Mouse (Mus musculus) cerebellum, postnatal 4 days (tissue): ENCODE data around the gene Ankrd7.
"Not testable (repeated sequence)": the region's sequence is repeated elsewhere in the genome, so short reads cannot be mapped to it uniquely, and the experiment has no call there.

Experiments used
- DNase-seq, 2 experiments: peaks; one replicate each; pipeline ENCODE4 v3.0.0; 2022; ENCODE audit warnings: low spot score in 2 of 2, mixed read lengths in 1 of 2

The Ankrd7 gene

DNA sequence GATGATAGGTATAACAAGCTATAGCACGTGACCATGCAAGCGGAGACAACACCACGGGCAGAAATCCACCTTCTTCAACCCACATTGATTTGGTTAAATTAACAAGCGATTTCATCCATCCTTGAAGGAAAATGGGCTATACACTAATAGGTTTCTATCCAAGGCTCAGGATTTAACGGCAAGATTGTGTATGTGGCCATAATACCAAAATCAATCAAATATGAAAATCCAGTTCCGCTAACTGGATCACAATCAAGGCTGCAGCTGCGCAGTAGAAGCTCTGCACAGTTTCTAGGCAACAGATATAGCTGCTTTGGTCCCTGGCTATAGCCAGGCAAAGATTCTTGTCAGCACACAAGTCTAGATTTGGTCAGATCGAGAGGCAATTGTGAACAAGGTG, at the start of gene Ankrd7:
Gene Ankrd7, plus strand, starts transcription at position 301 of the 400 bp plus-strand sequence.
- no peak for DNase-seq

DNA sequence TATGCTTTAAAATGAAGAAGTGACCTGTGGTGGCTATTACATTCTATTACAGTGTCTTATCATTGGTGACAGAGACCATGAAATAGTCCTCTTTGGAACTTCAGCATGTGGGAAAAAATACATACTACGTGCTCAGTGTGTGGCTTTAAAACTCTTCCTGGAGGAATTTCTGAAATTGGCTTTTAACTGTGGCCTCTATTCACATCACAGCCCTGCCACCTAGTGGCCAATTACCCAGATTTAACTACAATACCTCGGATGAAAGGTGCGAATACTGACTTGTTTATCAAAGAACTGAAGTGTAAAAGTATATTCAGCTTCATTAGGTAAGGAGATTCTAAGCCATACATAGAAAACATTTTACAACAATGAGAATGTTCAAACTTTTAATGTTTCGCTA, 46.8 kb upstream of the Ankrd7 start:
- DNase-seq = peak in 1 of 2 experiments; percentile 65

DNA sequence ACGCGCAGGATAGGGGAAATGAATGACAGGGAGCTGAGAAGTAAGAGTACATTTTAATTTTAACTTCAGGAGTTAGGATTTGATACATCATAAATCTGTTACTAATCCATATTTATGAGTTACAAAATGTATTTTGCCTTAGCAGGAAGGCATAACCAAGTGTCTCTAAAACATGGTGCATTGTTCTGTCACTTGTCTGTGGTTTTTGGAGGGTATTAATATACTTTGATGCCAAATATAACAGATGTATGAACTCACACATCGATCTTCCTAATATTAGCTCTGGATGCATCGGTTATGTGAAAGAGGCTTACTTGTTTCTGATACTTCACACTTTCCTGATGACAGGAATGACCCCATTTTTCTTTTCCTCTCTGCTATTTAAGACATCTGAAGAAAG, 45.9 kb upstream of the Ankrd7 start:
- DNase-seq = no peak

DNA sequence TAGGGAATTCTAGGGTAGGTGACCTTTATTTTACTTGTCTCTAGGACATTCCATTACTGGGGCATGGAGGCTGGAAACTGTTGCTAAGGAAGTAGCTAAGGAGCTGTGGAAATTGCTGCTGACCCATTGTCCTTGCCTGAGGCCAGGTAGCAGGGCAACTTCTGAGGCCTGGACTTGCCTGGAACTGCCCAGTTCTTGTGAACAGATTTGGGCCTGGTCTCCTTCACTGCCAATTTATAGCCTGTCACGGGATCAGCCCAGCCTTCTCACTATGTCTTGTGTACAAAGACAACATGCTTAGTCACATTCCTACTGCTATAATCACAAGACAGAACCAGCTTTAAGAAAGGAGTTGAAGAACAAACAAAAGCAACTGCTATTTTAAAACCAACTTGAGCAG, 43.3 kb upstream of the Ankrd7 start:
- no peak for DNase-seq

DNA sequence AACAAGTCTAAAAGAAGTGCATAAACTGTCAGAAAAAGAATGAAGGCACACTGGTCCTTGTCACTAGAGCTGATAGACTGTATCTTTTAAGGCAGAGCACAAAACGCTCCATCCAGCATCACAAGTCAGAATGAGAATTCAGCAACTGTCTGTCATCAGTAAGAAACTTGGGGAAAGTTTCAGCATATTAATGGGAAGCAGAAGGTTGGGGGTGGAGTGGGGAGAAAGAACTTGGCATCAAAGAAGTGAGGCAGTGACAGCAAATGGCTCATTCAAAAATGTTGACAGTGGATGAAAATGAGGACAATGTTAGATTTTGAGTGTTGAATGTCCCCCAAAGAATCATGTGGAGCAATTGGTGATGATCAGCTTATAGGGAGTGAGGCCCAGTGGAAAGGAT, 33.2 kb upstream of the Ankrd7 start:
- DNase-seq = no peak

DNA sequence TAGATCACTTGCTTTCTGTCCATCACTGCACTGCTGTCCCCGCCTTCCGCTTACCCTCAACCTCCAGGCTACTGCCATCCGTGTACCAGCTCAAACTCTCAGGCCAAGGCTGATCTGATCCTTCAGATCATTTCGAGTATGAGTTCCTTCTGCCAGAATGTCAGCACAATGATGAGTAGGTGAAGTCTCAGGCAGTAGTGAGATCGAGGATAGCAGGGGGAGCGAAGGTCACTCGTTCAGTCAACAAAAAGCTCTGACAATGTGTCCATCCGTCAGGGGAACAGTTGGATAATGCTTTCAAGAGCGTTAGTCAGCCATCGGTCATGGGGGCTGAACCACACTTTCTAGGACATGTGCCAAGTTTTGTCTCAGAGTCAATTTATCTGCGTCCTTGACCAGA, 21.6 kb upstream of the Ankrd7 start:
- DNase-seq = not testable (repeated sequence)

DNA sequence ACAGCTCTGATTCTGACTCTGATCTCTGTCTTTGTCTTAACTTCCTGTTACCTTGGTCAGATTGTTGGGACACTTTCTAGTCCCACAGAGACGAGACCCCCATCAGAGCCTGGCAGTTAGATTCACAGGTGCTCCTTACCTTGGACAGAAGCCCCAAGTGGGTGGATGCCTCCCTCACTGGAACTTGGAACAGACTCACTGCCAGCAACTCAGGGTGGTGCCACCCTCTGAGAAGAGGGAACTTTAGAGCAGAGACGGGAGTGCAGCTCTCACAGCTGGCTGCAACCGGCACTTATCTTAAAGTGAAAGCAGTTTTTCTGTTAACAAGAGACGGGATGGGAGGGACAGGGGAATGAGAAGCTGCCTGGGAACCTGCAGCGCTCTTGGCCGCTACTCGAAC, 20.5 kb upstream of the Ankrd7 start:
- not testable (repeated sequence) for DNase-seq

DNA sequence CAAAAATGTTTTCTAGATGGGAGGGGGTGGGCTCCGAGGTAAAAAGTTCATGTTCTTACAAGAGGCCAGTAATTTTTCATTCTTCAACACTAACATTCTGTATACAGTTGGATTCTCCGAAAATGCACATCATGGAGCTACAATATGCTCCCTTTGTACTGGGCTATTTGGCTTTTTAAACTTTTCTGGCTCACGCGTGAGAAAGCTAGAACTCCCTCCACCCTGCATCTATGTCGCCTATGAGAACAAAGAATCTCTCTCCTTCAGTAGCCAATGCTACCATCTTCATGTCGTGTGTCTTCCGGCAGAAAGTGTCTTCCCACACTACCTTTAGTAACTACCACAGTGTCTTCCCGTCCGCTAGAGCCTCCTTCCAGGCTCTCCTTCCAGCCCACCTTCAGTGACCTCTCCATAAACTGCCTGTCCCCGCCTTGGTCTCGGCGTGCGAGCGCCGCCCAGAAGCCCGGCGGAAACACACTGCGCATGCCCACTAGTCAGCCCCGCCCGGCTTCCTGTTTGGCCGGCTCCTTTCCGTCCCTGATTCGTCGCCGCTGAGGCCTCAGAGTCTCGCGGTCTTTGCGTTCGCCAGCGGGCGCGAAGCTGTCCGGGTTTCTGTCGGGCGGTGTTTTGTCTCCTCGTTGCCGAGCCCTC, 17.9 kb upstream of the Ankrd7 start, which contains the start of gene Lsm8:
Gene Lsm8, plus strand, starts transcription at position 529 of the 651 bp plus-strand sequence.
- DNase-seq = peak; percentile 94 to 96

DNA sequence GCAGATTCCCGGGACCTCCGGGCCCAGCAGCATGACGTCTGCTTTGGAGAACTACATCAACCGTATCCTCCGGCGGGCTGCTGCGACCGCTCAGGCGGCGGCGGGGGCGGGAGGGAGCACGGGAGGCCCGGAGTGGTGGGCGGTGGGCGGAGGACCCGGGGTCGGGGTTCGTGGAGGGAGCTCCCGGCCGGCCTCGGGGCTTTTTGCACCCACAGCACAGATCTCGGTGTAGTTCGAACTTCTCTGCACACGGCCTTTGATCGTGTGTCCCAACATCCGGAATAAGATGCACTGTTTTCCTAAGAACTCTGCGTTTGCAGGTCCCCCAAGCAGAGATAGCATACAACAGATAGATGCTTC, 17.4 kb upstream of the Ankrd7 start:
- no peak for DNase-seq

DNA sequence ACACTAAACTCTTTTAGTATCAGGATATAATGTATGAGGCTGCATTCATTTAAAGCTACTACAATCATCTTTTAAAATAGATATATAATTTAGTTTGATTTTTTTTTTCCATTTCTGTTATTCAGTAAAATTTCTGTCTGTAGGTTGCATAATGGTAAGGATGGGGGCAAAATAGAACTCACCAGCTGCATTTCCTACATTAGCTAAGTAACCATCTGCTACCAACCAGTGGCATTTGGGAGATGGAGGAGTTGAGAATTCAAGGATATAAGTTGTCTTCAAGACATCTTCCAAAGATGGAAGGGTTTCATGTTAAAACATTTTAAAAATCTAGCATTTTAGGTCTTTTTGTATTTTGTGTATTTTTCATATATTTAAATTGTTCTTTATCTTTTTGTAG, 10.8 kb upstream of the Ankrd7 start:
- DNase-seq = no peak

DNA sequence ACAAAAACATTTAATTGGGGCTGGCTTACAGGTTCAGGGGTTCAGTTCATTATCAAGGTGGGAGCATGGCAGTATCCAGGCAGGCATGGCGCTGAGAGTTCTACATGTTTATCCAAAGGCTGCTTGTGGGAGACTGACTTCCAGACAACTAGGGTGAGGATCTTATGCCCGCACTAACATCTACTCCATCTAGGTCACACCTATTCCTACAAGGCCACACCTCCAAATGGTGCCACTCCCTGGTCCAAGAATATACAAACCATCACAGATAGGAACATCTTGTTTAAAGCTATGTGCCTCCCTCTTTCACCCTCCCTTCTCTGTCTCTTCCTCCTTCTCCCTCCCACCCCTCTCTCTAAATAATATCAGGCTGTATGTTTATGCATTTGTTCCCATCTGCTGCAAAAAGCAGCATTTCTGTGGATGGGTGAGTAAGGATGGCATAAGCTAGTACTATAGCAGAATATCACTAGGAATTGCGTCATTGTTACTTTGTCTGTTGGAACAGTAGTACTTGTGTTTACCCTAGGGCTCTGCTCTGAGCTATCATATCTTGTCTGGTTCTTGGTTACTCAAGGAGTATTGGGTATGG, 9.5 kb upstream of the Ankrd7 start:
- no peak for DNase-seq

DNA sequence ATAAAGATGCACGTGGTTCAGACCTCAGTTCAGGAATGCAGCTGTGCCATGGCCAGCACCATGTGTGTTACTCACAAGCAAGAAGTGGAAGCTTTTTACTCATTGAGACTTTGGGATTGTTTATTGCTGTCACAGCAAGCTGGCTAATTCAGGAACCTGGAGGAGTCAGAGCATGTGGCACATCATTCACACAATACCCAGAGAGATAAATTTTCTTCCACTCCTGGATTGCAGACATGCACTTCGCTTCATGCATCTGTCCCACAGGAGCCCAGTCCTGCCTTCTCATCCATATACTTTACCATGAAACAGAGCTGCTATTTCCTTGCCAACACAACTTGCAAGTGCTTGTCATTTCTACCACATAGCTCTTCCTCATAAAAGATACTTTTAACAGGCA, 22.9 kb downstream of the Ankrd7 start:
- DNase-seq = no peak

DNA sequence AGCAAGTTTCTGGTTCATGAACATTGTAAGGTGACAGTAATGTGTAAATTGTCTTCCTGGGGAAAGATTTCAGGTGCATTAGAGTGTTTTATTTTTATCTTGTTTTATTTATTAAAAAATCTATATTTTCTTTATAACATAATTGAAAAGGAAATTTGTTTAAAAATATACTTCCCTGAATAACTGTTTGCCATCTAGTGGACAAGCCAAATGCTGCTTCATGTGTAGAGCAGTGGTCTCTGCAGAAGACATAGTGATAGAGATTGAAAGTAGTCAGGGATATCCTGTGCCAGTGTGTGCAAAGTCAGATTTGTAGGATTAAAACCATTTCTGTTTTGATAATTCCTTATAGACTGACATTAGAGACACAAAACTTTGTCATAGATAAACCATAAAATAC, 28.0 kb downstream of the Ankrd7 start:
- no peak for DNase-seq

DNA sequence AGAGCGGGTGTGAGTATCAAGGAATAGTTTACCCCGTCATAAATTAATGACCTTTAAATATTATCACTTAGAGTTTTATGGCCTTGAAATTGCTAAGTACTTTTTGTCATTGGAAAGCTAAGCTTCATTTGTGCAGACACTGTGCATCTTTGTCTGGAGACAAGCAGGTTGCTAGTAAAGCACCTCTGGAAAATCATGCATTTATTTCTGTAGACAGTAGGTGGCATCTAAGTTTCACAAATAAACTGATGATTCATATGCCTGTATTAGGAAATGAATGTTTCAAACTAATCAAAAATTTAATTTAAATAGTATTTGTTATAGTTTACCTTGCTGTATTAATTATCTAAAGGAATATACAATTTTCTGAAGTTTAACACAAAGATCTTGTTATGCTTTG, 41.1 kb downstream of the Ankrd7 start:
- DNase-seq = no peak

DNA sequence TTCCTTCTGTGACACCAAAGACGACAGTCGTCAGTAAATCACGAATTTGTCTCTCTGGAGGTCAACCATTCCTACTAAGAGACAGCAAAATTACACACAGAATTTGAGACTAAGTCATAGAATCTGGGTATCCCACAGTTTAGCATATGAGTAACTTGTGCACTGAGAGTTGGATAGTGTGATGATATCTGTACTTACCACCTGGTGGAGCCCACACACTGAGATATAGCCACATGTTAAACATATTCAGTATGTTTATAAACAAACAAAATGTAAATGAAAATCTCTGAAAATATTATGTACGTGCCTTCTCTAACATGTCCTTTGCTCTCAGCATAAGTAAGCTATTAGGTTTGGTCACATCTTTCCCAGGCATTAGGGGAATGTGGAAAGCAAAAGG, 47.1 kb downstream of the Ankrd7 start:
- DNase-seq = no peak

DNA sequence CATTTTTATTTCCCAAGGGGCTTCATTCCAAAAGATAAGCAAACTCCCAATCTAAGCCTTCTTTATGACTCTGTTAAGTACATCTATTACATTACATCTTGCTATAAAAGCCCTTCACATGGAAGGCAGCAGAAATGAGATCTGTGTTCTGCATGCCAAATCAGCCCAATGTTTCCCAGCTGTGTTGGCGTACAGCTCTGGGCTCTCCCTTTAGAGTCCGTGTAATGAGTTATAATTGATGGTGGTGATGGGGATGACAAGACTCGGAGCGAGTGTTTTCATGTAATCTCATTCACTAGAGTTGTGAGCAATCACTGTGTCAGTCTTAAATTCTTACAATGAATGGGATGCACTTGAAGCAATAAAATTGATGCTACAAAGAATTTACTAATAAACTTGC, 49.9 kb downstream of the Ankrd7 start:
- no peak for DNase-seq

DNA sequence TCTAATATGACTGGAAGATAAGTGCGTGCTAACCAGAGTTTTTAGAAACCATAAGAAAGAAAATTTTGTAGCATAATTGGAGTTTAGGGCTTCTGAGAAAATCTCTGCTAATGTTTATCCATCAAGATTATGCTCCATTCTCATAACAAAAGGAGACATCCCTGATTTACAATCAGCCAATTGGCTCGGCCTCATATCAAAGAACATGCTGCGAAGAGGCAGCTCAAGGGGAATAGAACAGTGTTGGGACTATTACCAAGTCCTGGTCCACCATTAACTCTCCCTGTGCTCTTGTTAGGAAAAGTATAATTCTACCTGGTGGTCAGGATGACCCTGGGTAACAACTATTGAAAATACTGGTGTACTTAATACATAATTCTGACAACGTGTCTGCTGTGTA, 50.4 kb downstream of the Ankrd7 start:
- no peak for DNase-seq
